Mouse (Mus musculus): ENCODE results near the gene Myh9.
"Not testable (repeated sequence)": the region's sequence is repeated elsewhere in the genome, so short reads cannot be mapped to it uniquely, and the experiment has no call there.

The Myh9 gene

GRCm38 (mm10) chr15:77867231-77867968 is 25.4 kb upstream of the Myh9 start:
- not testable (repeated sequence) for DNase-seq (ENCODE audit: low spot score)

GRCm38 (mm10) chr15:77866583-77867220 is 24.7 kb upstream of the Myh9 start:
- no peak for DNase-seq (ENCODE audit: low spot score)

- no peak for DNase-seq (ENCODE audit: low spot score)
Observed at GRCm38 (mm10) chr15:77864063-77864758, 22.2 kb upstream of the Myh9 start.

GRCm38 (mm10) chr15:77862991-77863972 is 21.3 kb upstream of the Myh9 start:
- no peak for DNase-seq (ENCODE audit: low spot score)

- no peak for DNase-seq (ENCODE audit: low spot score)
Observed at GRCm38 (mm10) chr15:77860081-77860665, 18.2 kb upstream of the Myh9 start.

- DNase-seq (ENCODE audit: low spot score), result peak; percentile 36
Observed at GRCm38 (mm10) chr15:77857662-77858156, 15.7 kb upstream of the Myh9 start.

- no peak for DNase-seq (ENCODE audit: low spot score)
Observed at GRCm38 (mm10) chr15:77856541-77856940, 14.6 kb upstream of the Myh9 start.

GRCm38 (mm10) chr15:77855301-77855700 is 13.3 kb upstream of the Myh9 start:
- DNase-seq (ENCODE audit: low spot score), result no peak

GRCm38 (mm10) chr15:77852001-77852400 is 10.0 kb upstream of the Myh9 start:
- DNase-seq (ENCODE audit: low spot score), result no peak

- no peak for DNase-seq (ENCODE audit: low spot score)
Observed at GRCm38 (mm10) chr15:77851136-77851535, 9.2 kb upstream of the Myh9 start.

GRCm38 (mm10) chr15:77849572-77850229 is 7.7 kb upstream of the Myh9 start:
- no peak for DNase-seq (ENCODE audit: low spot score)

GRCm38 (mm10) chr15:77849039-77849436 is 7.1 kb upstream of the Myh9 start:
- no peak for DNase-seq (ENCODE audit: low spot score)

GRCm38 (mm10) chr15:77848415-77849038 is 6.6 kb upstream of the Myh9 start:
- DNase-seq (ENCODE audit: low spot score), result no peak

- no peak for DNase-seq (ENCODE audit: low spot score)
Observed at GRCm38 (mm10) chr15:77847826-77848225, 5.9 kb upstream of the Myh9 start.

GRCm38 (mm10) chr15:77847108-77847507 is 5.1 kb upstream of the Myh9 start:
- DNase-seq (ENCODE audit: low spot score), result no peak

GRCm38 (mm10) chr15:77845931-77846595 is 4.1 kb upstream of the Myh9 start:
- DNase-seq (ENCODE audit: low spot score), result not testable (repeated sequence)

GRCm38 (mm10) chr15:77844955-77845635 is 3.1 kb upstream of the Myh9 start:
- no peak for DNase-seq (ENCODE audit: low spot score)

GRCm38 (mm10) chr15:77844048-77844447 is 2.1 kb upstream of the Myh9 start:
- DNase-seq (ENCODE audit: low spot score), result no peak

GRCm38 (mm10) chr15:77843494-77844041 is 1.6 kb upstream of the Myh9 start:
- DNase-seq (ENCODE audit: low spot score), result not testable (repeated sequence)
